Mouse (Mus musculus): ENCODE measurements at regions not wholly inside any gene's neighbourhood (a gene's known extent, or its start where the extent isn't known, plus 50 kb on each side); places are given as distances from the start of the nearest gene placed in this dataset.

GRCm38 (mm10) chr4:67698438-67698837 is 871.1 kb downstream of the Tlr4 start:
- H3K4me1 ChIP-seq (replicated peaks; ENCODE audit: control insufficient read depth, insufficient read depth, low read length), result no peaks in the 10 kb centered on the region
- H3K27me3 ChIP-seq (ENCODE audit: control insufficient read depth, insufficient read depth, low read length), result no peaks in the 10 kb centered on the region
- H3K27ac ChIP-seq (ENCODE audit: low read depth, low read length), result no peak overlapping the region
- ATAC-seq (ENCODE audit: low FRiP score) (no peak), DNase-seq (ENCODE audit: low spot score) (no peak)
- no peak overlapping the region for H3K4me2 ChIP-seq (replicated peaks; ENCODE audit: low read depth, low read length)
- H3K4me3 ChIP-seq (ENCODE audit: low read depth, low read length), result no peak overlapping the region
- H3K9ac ChIP-seq (ENCODE audit: low read depth, low read length), result no peak overlapping the region
- H3K36me3 ChIP-seq (ENCODE audit: control insufficient read depth, insufficient read depth, low read length), result no peaks in the 10 kb centered on the region
- H3K9me3 ChIP-seq (ENCODE audit: control insufficient read depth, low read length), result no peaks in the 10 kb centered on the region
